Mouse (Mus musculus): ENCODE data around the gene Kdelr3. TPM values are rescaled to one million over a fixed set of nuclear protein-coding genes. Genes with fewer than 3 reads are reported as not detected.
A peak's percentile ranks its signal among the peaks of the same experiment; 100 is the strongest.

Kdelr3 gene
- polyA plus RNA-seq, 1 experiment from 2014 or later: 211 TPM

- H3K4me2 ChIP-seq: no peak overlapping the region
- 75% methylated on average over 17 of the region's 17 CpGs for WGBS
Measured at GRCm38 (mm10) chr15:79500110-79500509, 16.1 kb upstream of the Kdelr3 start.

GRCm38 (mm10) chr15:79502891-79503341, 13.3 kb upstream of the Kdelr3 start:
- no peak for ATAC-seq (ENCODE audit: insufficient number of reproducible peaks, low FRiP score, low TSS enrichment, low read depth)
- peaks cover 99% of the 10 kb centered on the region for H3K27me3 ChIP-seq
- no peak overlapping the region for H3K27ac ChIP-seq
- WGBS: 25% methylated on average over 18 of the region's 18 CpGs
- no peaks in the 10 kb centered on the region for H3K9me3 ChIP-seq
- H3K4me1 ChIP-seq: peaks cover 17% of the 10 kb centered on the region
- no peak overlapping the region for H3K4me3 ChIP-seq
- no peak overlapping the region for H3K4me2 ChIP-seq
- H3K36me3 ChIP-seq: no peaks in the 10 kb centered on the region
- H3K9ac ChIP-seq: no peak overlapping the region

More at GRCm38 (mm10) chr15:79500110-79500509, 16.1 kb upstream of the Kdelr3 start:
- Histone ChIP-seq H3K9ac (no peak overlapping the region), H3K27ac (no peak overlapping the region), H3K9me3 (no peaks in the 10 kb centered on the region), H3K36me3 (no peaks in the 10 kb centered on the region), H3K27me3 (peaks cover 74% of the 10 kb centered on the region), H3K4me1 (peaks cover 5% of the 10 kb centered on the region), H3K4me3 (no peak overlapping the region)
- no peak for ATAC-seq (ENCODE audit: insufficient number of reproducible peaks, low FRiP score, low TSS enrichment, low read depth)

GRCm38 (mm10) chr15:79503438-79503837, 12.8 kb upstream of the Kdelr3 start:
- H3K4me3 ChIP-seq: no peak overlapping the region
- no peak overlapping the region for H3K4me2 ChIP-seq
- WGBS: 74% methylated on average over 5 of the region's 5 CpGs
- H3K36me3 ChIP-seq: no peaks in the 10 kb centered on the region
- H3K27me3 ChIP-seq: peaks cover 99% of the 10 kb centered on the region
- H3K27ac ChIP-seq: no peak overlapping the region
- peaks cover 17% of the 10 kb centered on the region for H3K4me1 ChIP-seq
- no peak overlapping the region for H3K9ac ChIP-seq
- no peaks in the 10 kb centered on the region for H3K9me3 ChIP-seq
- no peak for ATAC-seq (ENCODE audit: insufficient number of reproducible peaks, low FRiP score, low TSS enrichment, low read depth)

GRCm38 (mm10) chr15:79504707-79505452, 11.3 kb upstream of the Kdelr3 start, which contains the start of gene Kcnj4:
TSS of gene Kcnj4 (minus strand) at chr15:79505241.
- H3K36me3 ChIP-seq: no peaks in the 10 kb centered on the region
- peaks cover 92% of the 10 kb centered on the region for H3K27me3 ChIP-seq
- under 1% methylated on average over 53 of the region's 60 CpGs for WGBS
- H3K4me2 ChIP-seq: peak within 1 kb of the TSS; percentile 100
- peak within 1 kb of the TSS; percentile 42 for H3K9ac ChIP-seq
- H3K4me3 ChIP-seq: peak within 1 kb of the TSS; percentile 56
- H3K27ac ChIP-seq: no peak within 1 kb of the TSS
- no peaks in the 10 kb centered on the region for H3K9me3 ChIP-seq
- no peak for ATAC-seq (ENCODE audit: insufficient number of reproducible peaks, low FRiP score, low TSS enrichment, low read depth)
- peaks cover 17% of the 10 kb centered on the region for H3K4me1 ChIP-seq

GRCm38 (mm10) chr15:79505616-79506283, 10.5 kb upstream of the Kdelr3 start:
- peak overlapping the region; percentile 42 for H3K9ac ChIP-seq
- ATAC-seq (ENCODE audit: insufficient number of reproducible peaks, low FRiP score, low TSS enrichment, low read depth): no peak
- no peaks in the 10 kb centered on the region for H3K36me3 ChIP-seq
- no peak overlapping the region for H3K27ac ChIP-seq
- H3K4me2 ChIP-seq: peak overlapping the region; percentile 100
- H3K9me3 ChIP-seq: no peaks in the 10 kb centered on the region
- WGBS: 0% methylated on average over 51 of the region's 71 CpGs
- H3K4me1 ChIP-seq: peaks cover 17% of the 10 kb centered on the region
- H3K4me3 ChIP-seq: peak overlapping the region; percentile 56
- H3K27me3 ChIP-seq: peaks cover 92% of the 10 kb centered on the region

- no peak for ATAC-seq (ENCODE audit: insufficient number of reproducible peaks, low FRiP score, low TSS enrichment, low read depth)
- no peaks in the 10 kb centered on the region for H3K9me3 ChIP-seq
- no peak overlapping the region for H3K9ac ChIP-seq
- no peak overlapping the region; the same call in 1 of the 2 replicates for H3K4me3 ChIP-seq
- H3K36me3 ChIP-seq: no peaks in the 10 kb centered on the region
- peaks cover 93% of the 10 kb centered on the region for H3K27me3 ChIP-seq
- H3K4me1 ChIP-seq: peaks cover 20% of the 10 kb centered on the region
- H3K4me2 ChIP-seq: no peak overlapping the region
- no peak overlapping the region for H3K27ac ChIP-seq
- WGBS: 25% methylated on average over 7 of the region's 7 CpGs
Measured at GRCm38 (mm10) chr15:79506460-79506859, 9.8 kb upstream of the Kdelr3 start.

- no peak overlapping the region for H3K4me2 ChIP-seq
- no peak overlapping the region for H3K4me3 ChIP-seq
- no peak for ATAC-seq (ENCODE audit: insufficient number of reproducible peaks, low FRiP score, low TSS enrichment, low read depth)
- 44% methylated on average over 31 of the region's 31 CpGs for WGBS
- H3K9me3 ChIP-seq: no peaks in the 10 kb centered on the region
- peaks cover 86% of the 10 kb centered on the region for H3K27me3 ChIP-seq
- H3K4me1 ChIP-seq: peaks cover 28% of the 10 kb centered on the region
- no peak overlapping the region for H3K27ac ChIP-seq
- H3K36me3 ChIP-seq: no peaks in the 10 kb centered on the region
- no peak overlapping the region for H3K9ac ChIP-seq
Measured at GRCm38 (mm10) chr15:79507055-79507828, 9.0 kb upstream of the Kdelr3 start.

GRCm38 (mm10) chr15:79509998-79510397, 6.2 kb upstream of the Kdelr3 start:
- WGBS: 46% methylated on average over 6 of the region's 6 CpGs
- Histone ChIP-seq H3K27me3 (peaks cover 81% of the 10 kb centered on the region), H3K4me3 (no peak overlapping the region), H3K27ac (no peak overlapping the region), H3K9me3 (no peaks in the 10 kb centered on the region), H3K36me3 (no peaks in the 10 kb centered on the region), H3K4me1 (peaks cover 39% of the 10 kb centered on the region), H3K4me2 (no peak overlapping the region), H3K9ac (no peak overlapping the region)
- no peak for ATAC-seq (ENCODE audit: insufficient number of reproducible peaks, low FRiP score, low TSS enrichment, low read depth)

GRCm38 (mm10) chr15:79510425-79510824, 5.8 kb upstream of the Kdelr3 start:
- WGBS: 86% methylated on average over 7 of the region's 7 CpGs
- no peak overlapping the region for H3K27ac ChIP-seq
- ATAC-seq (ENCODE audit: insufficient number of reproducible peaks, low FRiP score, low TSS enrichment, low read depth): no peak
- no peaks in the 10 kb centered on the region for H3K36me3 ChIP-seq
- no peak overlapping the region for H3K4me2 ChIP-seq
- no peak overlapping the region for H3K9ac ChIP-seq
- peaks cover 77% of the 10 kb centered on the region for H3K27me3 ChIP-seq
- H3K9me3 ChIP-seq: no peaks in the 10 kb centered on the region
- H3K4me1 ChIP-seq: peaks cover 34% of the 10 kb centered on the region
- H3K4me3 ChIP-seq: no peak overlapping the region

- 1% methylated on average over 61 of the region's 61 CpGs for WGBS
- H3K9ac ChIP-seq: 0 out of 2 replicates have a peak overlapping the region, but pooled peaks have one; percentile 18
Measured at GRCm38 (mm10) chr15:79511553-79512320, 4.5 kb upstream of the Kdelr3 start.

GRCm38 (mm10) chr15:79513940-79514339, 2.3 kb upstream of the Kdelr3 start:
- Histone ChIP-seq H3K27me3 (peaks cover 46% of the 10 kb centered on the region), H3K4me3 (no peak overlapping the region), H3K27ac (no peak overlapping the region), H3K4me1 (peaks cover 55% of the 10 kb centered on the region), H3K9me3 (no peaks in the 10 kb centered on the region), H3K4me2 (no peak overlapping the region), H3K36me3 (no peaks in the 10 kb centered on the region), H3K9ac (no peak overlapping the region)
- no peak for ATAC-seq (ENCODE audit: insufficient number of reproducible peaks, low FRiP score, low TSS enrichment, low read depth)
- WGBS: 11% methylated on average over 9 of the region's 9 CpGs

More at GRCm38 (mm10) chr15:79511553-79512320, 4.5 kb upstream of the Kdelr3 start:
- peak; percentile 46; the same call in 1 of the 2 replicates for ATAC-seq (ENCODE audit: insufficient number of reproducible peaks, low FRiP score, low TSS enrichment, low read depth)
- peaks cover 64% of the 10 kb centered on the region for H3K27me3 ChIP-seq
- no peaks in the 10 kb centered on the region for H3K9me3 ChIP-seq
- peak overlapping the region; percentile 79 for H3K4me2 ChIP-seq
- no peak overlapping the region for H3K27ac ChIP-seq
- no peaks in the 10 kb centered on the region for H3K36me3 ChIP-seq
- H3K4me1 ChIP-seq: peaks cover 34% of the 10 kb centered on the region
- peak overlapping the region; percentile 41 for H3K4me3 ChIP-seq

Measured in limb, embryonic 15.5 days (tissue).